Mouse (Mus musculus): ENCODE data around the gene Uqcc2. TPM values are rescaled to one million over a fixed set of nuclear protein-coding genes. Genes with fewer than 3 reads are reported as not detected.

Uqcc2 gene
- polyA plus RNA-seq, 1 experiment from 2014 or later, result 361 TPM

GRCm38 (mm10) chr17:27077920-27078319 is 55.8 kb downstream of the Uqcc2 start:
- WGBS, result 77% methylated on average over 6 of the region's 6 CpGs
- no peak overlapping the region for H3K4me2 ChIP-seq
- H3K36me3 ChIP-seq, result peaks cover 12% of the 10 kb centered on the region
- peaks cover 4% of the 10 kb centered on the region; the same call in 1 of the 2 replicates for H3K9me3 ChIP-seq
- H3K27me3 ChIP-seq, result no peaks in the 10 kb centered on the region
- no peak overlapping the region for H3K4me3 ChIP-seq (replicated peaks)
- ATAC-seq (ENCODE audit: insufficient number of reproducible peaks, insufficient read depth, low FRiP score, low TSS enrichment, low read depth), result no peak
- no peak overlapping the region for H3K27ac ChIP-seq
- peaks cover 16% of the 10 kb centered on the region for H3K4me1 ChIP-seq (replicated peaks)
- no peak overlapping the region for H3K9ac ChIP-seq (replicated peaks)

DNA sequence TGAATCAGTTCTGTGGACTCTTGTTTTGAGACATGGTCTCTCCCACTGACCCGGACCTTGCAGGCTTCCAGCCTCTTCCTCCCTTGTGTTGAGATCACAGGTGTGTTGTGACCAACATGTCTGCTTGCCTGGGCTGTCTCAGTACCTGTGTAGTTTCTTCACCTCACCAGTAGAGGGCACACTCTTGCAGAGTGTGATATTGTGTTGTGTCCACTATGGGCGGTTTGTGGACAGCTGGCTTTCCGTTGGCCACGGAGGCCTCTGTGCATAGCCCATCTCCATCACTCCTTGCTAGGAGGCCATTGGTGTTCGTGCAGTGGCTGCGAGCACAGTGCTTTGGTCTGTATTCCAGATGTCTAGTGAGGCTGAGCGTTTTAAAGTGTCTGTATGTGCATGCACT is 56.6 kb downstream of the Uqcc2 start:
- Histone ChIP-seq H3K27ac (no peak overlapping the region), H3K4me1 (replicated peaks) (peaks cover 16% of the 10 kb centered on the region), H3K36me3 (peaks cover 12% of the 10 kb centered on the region), H3K4me2 (no peak overlapping the region), H3K9me3 (peaks cover 4% of the 10 kb centered on the region; the same call in 1 of the 2 replicates), H3K9ac (replicated peaks) (no peak overlapping the region), H3K4me3 (replicated peaks) (no peak overlapping the region), H3K27me3 (no peaks in the 10 kb centered on the region)
- no peak for ATAC-seq (ENCODE audit: insufficient number of reproducible peaks, insufficient read depth, low FRiP score, low TSS enrichment, low read depth)
- 95% methylated on average over 7 of the region's 7 CpGs for WGBS

DNA sequence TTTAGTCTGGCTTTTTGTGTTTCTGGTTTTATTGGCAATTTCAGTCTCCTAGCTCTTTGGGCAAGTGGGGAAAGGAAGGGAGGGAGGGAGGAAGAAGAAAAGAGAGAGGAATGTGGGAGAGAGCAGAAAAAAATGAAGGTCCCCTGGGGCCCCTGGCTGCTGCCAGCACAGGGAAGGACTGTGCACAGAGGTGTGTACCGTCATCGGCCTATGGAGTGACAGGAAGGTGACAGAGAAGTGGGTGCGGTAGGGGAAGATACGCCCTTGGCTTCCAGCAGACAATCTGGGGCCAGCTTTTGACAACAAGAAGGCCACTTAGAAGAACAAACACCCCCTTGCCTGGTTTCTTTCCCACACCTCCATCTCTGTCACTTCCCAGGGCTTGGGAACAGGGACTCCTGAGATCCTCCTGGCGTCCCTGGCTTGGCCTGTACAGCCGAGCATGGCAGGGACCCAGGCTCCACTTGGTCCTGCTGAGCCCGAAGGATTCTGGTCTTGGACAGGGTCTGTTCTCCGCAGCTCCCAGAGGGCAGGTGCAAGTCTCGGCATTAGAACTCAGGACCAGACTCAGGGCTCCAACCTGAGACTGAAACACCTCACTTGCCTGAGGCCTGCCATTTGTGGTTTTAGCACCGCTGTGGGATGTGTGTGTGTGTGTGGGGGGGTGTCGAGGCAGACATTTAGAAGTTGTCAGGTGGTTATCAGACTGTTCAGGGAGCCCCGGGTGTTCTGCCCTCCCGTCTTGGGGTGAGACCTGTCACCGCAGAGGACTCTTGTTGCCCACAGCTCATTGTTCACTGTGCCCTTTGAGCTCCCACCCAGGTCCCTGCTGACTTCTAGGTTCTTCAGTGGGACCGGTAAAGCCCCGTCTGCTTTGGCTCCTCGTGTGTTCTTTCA is 58.6 kb downstream of the Uqcc2 start:
- Histone ChIP-seq H3K9ac (replicated peaks) (no peak overlapping the region), H3K9me3 (peaks cover 4% of the 10 kb centered on the region; the same call in 1 of the 2 replicates), H3K4me3 (replicated peaks) (no peak overlapping the region), H3K27me3 (no peaks in the 10 kb centered on the region), H3K27ac (0 out of 2 replicates have a peak overlapping the region, but pooled peaks have one; percentile 23), H3K4me2 (no peak overlapping the region), H3K4me1 (replicated peaks) (peaks cover 13% of the 10 kb centered on the region), H3K36me3 (peaks cover 12% of the 10 kb centered on the region)
- no peak for ATAC-seq (ENCODE audit: insufficient number of reproducible peaks, insufficient read depth, low FRiP score, low TSS enrichment, low read depth)
- 79% methylated on average over 17 of the region's 17 CpGs for WGBS

- 67% methylated on average over 6 of the region's 6 CpGs for WGBS
- Histone ChIP-seq H3K9ac (replicated peaks) (no peak overlapping the region), H3K9me3 (peaks cover 4% of the 10 kb centered on the region; the same call in 1 of the 2 replicates), H3K27ac (0 out of 2 replicates have a peak overlapping the region, but pooled peaks have one; percentile 19), H3K27me3 (no peaks in the 10 kb centered on the region), H3K4me2 (no peak overlapping the region), H3K4me1 (replicated peaks) (peaks cover 21% of the 10 kb centered on the region), H3K4me3 (replicated peaks) (no peak overlapping the region), H3K36me3 (peaks cover 12% of the 10 kb centered on the region)
- ATAC-seq (ENCODE audit: insufficient number of reproducible peaks, insufficient read depth, low FRiP score, low TSS enrichment, low read depth), result no peak
Measured at GRCm38 (mm10) chr17:27074236-27074635, 59.5 kb downstream of the Uqcc2 start.

DNA sequence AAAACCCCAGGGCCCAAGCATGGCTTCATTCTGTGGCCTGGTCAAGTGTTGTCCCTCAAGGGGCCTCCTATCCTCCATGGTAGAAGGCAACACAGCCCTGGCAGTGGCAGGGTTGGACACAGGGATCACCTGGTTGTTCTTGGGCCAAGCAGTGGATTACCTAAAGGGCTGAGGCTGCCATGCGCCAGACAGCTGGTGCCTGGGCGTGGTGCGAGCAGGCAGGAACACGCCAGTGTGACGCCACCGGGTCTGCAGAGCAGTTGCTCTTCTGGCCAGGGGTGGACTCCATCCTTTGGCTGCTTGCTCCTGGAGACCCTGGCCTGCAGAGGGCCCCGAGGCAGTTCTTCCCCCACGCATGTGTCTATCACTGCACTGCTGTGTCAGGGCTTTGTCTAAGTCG is 59.9 kb downstream of the Uqcc2 start:
- Histone ChIP-seq H3K9me3 (peaks cover 4% of the 10 kb centered on the region; the same call in 1 of the 2 replicates), H3K9ac (replicated peaks) (no peak overlapping the region), H3K4me3 (replicated peaks) (no peak overlapping the region), H3K27me3 (no peaks in the 10 kb centered on the region), H3K4me1 (replicated peaks) (peaks cover 22% of the 10 kb centered on the region), H3K27ac (0 out of 2 replicates have a peak overlapping the region, but pooled peaks have one; percentile 19), H3K4me2 (no peak overlapping the region), H3K36me3 (peaks cover 12% of the 10 kb centered on the region)
- WGBS, result 73% methylated on average over 9 of the region's 9 CpGs
- ATAC-seq (ENCODE audit: insufficient number of reproducible peaks, insufficient read depth, low FRiP score, low TSS enrichment, low read depth), result no peak

GRCm38 (mm10) chr17:27073126-27073525 is 60.6 kb downstream of the Uqcc2 start:
- Histone ChIP-seq H3K27ac (no peak overlapping the region), H3K27me3 (no peaks in the 10 kb centered on the region), H3K36me3 (peaks cover 12% of the 10 kb centered on the region), H3K4me2 (no peak overlapping the region), H3K4me1 (replicated peaks) (peaks cover 22% of the 10 kb centered on the region), H3K9me3 (peaks cover 4% of the 10 kb centered on the region; the same call in 1 of the 2 replicates), H3K9ac (replicated peaks) (no peak overlapping the region), H3K4me3 (replicated peaks) (no peak overlapping the region)
- ATAC-seq (ENCODE audit: insufficient number of reproducible peaks, insufficient read depth, low FRiP score, low TSS enrichment, low read depth), result no peak
- WGBS, result 86% methylated on average over 5 of the region's 5 CpGs

Small RNAs within 50 kb of the gene (microRNA-seq; reads per million reads assigned to microRNA genes)
- not detected for gene Mir7677

Other genes starting within 250 kb of the Uqcc2 start
- gene Kifc5b, start 216.8 kb downstream of the Uqcc2 start, polyA plus RNA-seq (2016; fragmentation: Nextera tagmentation; extraction: Ambion mirVana), result 9.5 and 10.5 TPM in 2 replicates
- gene Phf1, start 200.9 kb downstream of the Uqcc2 start, polyA plus RNA-seq (2016; fragmentation: Nextera tagmentation; extraction: Ambion mirVana), result 10.7 and 12.5 TPM in 2 replicates
- gene Cuta, start 194.3 kb downstream of the Uqcc2 start, polyA plus RNA-seq (2016; fragmentation: Nextera tagmentation; extraction: Ambion mirVana), result 173 and 188 TPM in 2 replicates
- gene Syngap1, start 192.7 kb downstream of the Uqcc2 start, polyA plus RNA-seq (2016; fragmentation: Nextera tagmentation; extraction: Ambion mirVana), result 3.4 and 4.0 TPM in 2 replicates
- 15.8 and 17.8 TPM in 2 replicates for gene Zbtb9, start 160.7 kb downstream of the Uqcc2 start, polyA plus RNA-seq (2016; fragmentation: Nextera tagmentation; extraction: Ambion mirVana)
- 3.5 and 5.3 TPM in 2 replicates for gene Bak1, start 104.9 kb downstream of the Uqcc2 start, polyA plus RNA-seq (2016; fragmentation: Nextera tagmentation; extraction: Ambion mirVana)
- 4.3 and 5.2 TPM in 2 replicates for gene Itpr3, start 76.6 kb downstream of the Uqcc2 start, polyA plus RNA-seq (2016; fragmentation: Nextera tagmentation; extraction: Ambion mirVana)
- gene Ip6k3, start 33.9 kb upstream of the Uqcc2 start, polyA plus RNA-seq (2016; fragmentation: Nextera tagmentation; extraction: Ambion mirVana), result 0.20 and 0.45 TPM in 2 replicates
- gene Lemd2, start 70.6 kb upstream of the Uqcc2 start, polyA plus RNA-seq (2016; fragmentation: Nextera tagmentation; extraction: Ambion mirVana), result 30.7 and 31.0 TPM in 2 replicates